Mouse (Mus musculus) thymus, postnatal 10 days (tissue): ENCODE results near the gene Klf3.

Experiments used
- DNase-seq, 2 experiments: peaks; one replicate each; pipeline ENCODE4 v3.0.0; 2021; ENCODE audit warnings: low spot score in 2 of 2

Klf3 gene

GRCm38 (mm10) chr5:64802795-64803719 lies at the start of gene Klf3:
TSS of gene Klf3 (plus strand) at chr5:64803388.
- DNase-seq = peak; percentile 83 to 86

DNA sequence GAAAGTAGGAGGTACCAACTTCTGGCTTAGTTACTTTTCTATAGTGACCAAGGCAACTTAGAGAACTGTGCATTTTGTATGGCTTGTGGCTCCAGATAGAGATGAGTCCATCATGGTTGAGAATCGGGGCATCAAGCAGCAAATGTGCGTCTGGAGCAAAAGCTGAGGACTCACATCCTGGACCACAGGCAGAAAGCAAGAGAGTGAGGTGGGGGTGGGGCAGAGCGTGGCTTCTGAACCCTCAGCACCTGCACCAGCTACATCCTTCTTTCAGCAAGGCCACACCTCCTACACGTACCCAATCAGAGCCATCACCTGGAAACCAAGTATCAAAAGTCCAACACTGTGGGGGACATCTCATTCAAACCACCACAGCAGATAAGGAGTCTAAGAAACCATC lies 40.9 kb upstream of the Klf3 start:
- no peak for DNase-seq

- DNase-seq = peak in 1 of 2 experiments; percentile 20
Measured at GRCm38 (mm10) chr5:64764452-64764851, 38.7 kb upstream of the Klf3 start.

GRCm38 (mm10) chr5:64765765-64766164 lies 37.4 kb upstream of the Klf3 start:
- no peak for DNase-seq

DNA sequence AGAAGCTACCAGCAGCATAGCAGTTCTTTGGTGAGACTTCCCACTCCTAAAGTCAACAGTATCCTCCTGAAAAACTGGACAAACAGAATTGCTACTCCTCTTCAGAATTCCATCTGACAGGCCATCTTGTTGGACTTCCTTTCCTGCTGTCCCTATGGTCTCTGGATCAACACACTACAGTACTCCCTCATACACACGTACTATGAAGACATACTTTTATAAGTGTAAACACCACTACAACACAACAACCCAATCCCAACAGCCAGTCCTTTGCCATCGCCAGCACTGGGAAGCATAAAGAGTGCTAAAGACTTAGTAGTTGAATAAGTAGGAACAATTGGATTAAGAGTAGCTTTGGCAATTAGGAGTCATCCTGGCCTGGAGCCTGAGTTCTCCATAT lies 36.6 kb upstream of the Klf3 start:
- no peak for DNase-seq

GRCm38 (mm10) chr5:64771619-64772018 lies 31.6 kb upstream of the Klf3 start:
- no peak for DNase-seq

- no peak for DNase-seq
Measured at GRCm38 (mm10) chr5:64778211-64778610, 25.0 kb upstream of the Klf3 start.

- DNase-seq = no peak
Measured at GRCm38 (mm10) chr5:64779285-64779684, 23.9 kb upstream of the Klf3 start.

DNA sequence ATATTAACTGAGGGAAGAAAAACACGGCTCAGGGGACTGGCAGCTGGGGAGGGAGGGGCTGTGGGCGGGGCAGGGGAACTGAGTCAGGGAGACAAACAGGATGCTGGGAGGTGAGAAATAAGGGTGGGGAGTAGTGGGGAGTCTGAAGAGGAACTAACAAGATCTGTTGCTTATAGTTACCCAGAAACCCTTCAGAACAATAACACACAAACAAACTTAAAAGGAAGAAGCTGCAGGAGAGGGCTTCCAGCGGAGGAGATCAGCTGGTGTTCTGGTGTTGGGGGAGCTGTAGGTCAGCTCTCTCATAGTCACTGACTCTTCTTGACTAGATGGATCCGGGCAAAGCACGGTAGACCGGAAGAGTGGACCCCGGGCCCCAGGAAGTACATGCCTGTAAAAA lies 22.4 kb upstream of the Klf3 start:
- DNase-seq = peak; percentile 47 to 56

DNA sequence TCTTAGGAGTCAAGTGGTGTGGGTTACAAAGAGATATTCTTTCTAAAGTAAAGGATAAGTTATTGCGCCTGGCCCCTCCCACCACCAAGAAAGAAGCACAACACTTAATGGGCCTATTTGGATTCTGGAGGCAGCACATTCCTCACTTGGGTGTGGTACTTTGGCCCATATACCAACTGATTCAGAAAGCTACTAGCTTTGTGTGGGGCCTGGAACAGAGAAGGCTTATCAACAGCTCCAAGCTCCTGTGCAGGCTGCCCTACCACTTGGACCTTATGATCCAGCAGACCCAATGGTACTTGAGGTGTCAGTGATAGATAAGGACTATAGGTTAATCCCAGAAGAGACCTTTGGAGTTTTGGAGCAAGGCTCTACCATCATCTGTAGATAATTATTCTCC lies 15.0 kb upstream of the Klf3 start:
- DNase-seq = no peak

GRCm38 (mm10) chr5:64798209-64798608 lies 5.0 kb upstream of the Klf3 start:
- no peak for DNase-seq

DNA sequence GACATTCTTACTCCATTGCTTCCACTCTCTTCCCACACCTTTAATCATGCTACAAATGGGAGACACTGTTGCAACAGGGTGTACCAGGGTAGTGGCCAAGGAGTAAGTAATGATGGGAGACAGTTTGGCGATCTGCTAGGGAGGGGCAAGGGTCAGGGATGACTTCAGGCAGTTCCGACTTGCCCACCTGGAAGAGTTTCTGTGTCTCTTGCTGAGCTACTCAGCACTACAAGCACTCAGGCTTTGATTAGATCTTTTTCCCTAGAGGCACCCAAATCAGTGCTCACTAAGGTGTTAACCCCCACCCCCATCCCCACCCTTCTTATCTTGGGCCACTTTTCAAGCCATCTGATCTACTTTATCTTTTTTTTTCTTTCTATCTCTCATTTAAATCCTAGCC lies 1.6 kb upstream of the Klf3 start:
- no peak for DNase-seq

DNA sequence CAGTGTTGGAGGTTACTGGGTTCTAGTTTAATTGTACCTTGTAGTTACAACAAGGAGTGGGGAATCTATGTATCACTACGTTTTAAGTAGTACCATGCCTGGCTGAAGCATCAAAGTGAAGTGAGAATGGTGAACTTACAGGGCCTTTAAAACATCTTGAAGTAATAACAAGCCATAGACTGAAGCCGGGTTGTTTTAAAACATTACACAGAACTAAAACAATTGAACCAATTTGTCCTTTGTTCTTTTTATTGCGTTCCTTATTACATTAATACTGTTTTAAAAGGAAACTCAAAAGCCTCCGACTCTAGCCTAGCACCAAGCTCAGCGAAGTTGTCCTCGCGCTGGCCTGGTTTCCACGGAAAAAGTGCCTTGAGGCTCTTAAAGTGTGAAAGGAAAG lies 1.0 kb upstream of the Klf3 start:
- no peak for DNase-seq

DNA sequence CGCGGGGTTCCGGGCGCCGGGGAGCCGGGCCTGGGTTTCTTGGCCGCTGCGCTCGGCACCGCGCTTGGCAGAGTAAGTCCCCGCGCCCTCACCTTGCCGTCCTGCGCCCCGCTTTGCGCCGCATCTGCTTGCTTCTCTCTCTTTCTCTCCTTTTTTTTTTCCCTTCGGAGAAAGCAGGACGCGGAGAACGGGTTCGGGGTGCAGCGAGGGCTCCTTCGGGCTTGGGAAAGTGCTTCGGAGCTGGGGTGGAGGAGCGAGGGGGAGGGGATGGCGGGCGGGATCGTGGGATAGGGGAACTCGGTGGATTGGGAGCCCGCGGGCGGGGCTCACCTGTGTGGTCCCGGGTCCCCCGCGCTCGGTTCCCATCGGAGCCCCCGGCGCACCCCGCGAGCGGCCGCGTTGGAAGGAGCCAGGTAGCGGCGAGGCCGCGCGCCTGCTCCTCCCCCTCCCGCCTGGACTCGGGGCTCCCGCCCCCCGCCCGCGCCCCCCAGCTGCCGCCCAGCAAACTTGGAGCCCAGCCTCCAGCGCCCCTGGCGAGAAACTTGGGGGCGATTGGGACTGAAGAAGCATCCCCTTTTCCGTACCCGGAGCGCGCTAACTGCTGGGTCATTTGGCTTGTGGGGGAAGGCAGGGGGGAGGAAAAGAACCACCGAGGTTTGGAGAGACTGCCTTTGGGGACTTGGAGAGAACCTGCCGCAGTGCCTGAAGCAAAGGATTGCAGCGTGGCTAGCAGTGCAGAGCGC lies 703 bp downstream of the Klf3 start:
- peak; percentile 69 to 74 for DNase-seq

- no peak for DNase-seq
Measured at GRCm38 (mm10) chr5:64805131-64805872, 2.1 kb downstream of the Klf3 start.

GRCm38 (mm10) chr5:64805873-64806505 lies 2.8 kb downstream of the Klf3 start:
- peak; percentile 65 to 71 for DNase-seq

- no peak for DNase-seq
Measured at GRCm38 (mm10) chr5:64806600-64806999, 3.4 kb downstream of the Klf3 start.

- no peak for DNase-seq
Measured at GRCm38 (mm10) chr5:64807159-64807558, 4.0 kb downstream of the Klf3 start.

- no peak for DNase-seq
Measured at GRCm38 (mm10) chr5:64807603-64808002, 4.4 kb downstream of the Klf3 start.

DNA sequence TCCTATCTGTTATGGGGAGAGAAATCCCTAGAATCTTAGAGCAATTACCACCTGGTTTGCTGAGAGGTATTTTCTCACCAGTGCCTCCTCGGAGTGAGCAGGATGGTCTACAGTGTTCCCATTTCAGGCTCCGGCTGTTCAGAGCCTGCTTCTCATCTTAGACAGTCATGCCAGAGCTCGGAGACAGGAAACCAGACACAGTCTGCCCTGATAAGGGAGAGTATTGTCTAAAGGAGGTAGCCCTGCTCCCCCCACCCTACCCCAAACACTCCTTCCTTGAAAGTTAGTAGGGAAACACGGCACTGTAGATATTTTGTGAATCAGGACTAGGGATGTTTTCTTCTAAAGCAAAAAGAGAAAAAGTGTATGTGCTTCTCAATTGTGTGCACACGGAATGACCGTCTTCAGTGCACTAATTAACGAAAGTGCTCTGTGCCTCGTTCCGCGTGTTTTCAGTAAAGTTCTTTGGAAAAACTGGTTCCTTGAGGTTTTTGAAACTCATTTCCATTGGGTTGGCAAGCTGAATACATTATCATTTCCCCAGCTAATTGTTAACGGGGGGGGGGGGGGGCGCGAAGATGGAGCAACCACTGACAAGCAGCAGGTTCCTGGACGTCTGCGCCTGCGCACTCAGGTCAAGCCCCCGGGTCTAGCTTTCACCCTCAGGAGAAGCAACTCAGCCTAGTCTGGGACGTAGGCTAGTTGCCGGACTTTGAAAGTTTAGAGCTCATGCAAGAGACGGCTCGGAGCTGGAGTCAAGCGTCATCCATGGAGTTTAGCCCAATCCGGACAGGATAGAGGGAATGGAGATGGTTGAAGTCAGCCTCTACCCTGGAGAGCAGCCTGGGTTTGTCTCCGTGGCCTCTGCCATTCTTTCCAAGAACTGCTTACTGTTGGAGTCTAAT lies 5.2 kb downstream of the Klf3 start:
- no peak for DNase-seq

DNA sequence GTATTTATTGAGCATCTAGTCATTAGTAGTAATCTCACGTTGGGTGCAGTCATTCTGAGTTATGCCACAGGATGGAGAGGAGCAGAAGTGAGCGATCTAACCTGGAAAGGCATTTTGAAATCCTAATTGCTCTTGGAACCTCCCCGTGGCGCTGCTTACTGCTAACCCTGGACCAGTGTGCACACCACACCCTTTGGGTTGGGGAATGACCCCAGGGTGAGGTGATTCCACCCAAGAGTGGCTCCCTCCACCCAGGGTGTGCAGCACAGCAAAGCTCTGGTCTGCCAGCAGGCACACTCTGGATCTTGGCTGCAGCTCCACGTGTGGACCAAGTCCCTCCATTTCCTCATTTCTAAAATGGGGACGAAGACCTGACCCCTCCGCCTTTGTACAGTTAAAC lies 6.1 kb downstream of the Klf3 start:
- no peak for DNase-seq
